Mouse (Mus musculus) limb, embryonic 14.5 days (tissue): Measurements from ENCODE around the gene 2610318N02Rik. TPM values are rescaled to one million over a fixed set of nuclear protein-coding genes. Genes with fewer than 3 reads are reported as not detected.
"Not testable (repeated sequence)": the region's sequence is repeated elsewhere in the genome, so short reads cannot be mapped to it uniquely, and the experiment has no call there.

ENCODE experiments used
- ATAC-seq: fragments of 200-750 bp; cut with Nextera tagmentation; 2 replicates; pipeline ENCODE4 v1.8.0; 2017; ENCODE audit warnings: low read depth, moderate number of reproducible peaks, moderate TSS enrichment; ENCODE audit not compliant: low FRiP score
- DNase-seq: peaks from one replicate; pipeline ENCODE4 v3.0.0-alpha.2; 2015; ENCODE audit warnings: low spot score
- H3K27ac ChIP-seq: fragments of 300-500 bp; sonication (generic); replicated peaks from 2 replicates; pipeline ENCODE4 v1.5.1; 2014; ENCODE audit warnings: low read depth, mild to moderate bottlenecking, low read length, moderate library complexity, mixed read lengths
- H3K27me3 ChIP-seq: fragments of 300-500 bp; sonication (generic); 2 replicates; pipeline ENCODE4 v1.6.1; 2014; ENCODE audit warnings: low read length, mixed read lengths; ENCODE audit not compliant: control insufficient read depth, insufficient read depth
- H3K36me3 ChIP-seq: fragments of 300-500 bp; sonication (generic); 2 replicates; pipeline ENCODE4 v1.6.1; 2014; ENCODE audit warnings: mild to moderate bottlenecking, low read length, moderate library complexity, mixed read lengths; ENCODE audit not compliant: control insufficient read depth, insufficient read depth
- H3K4me1 ChIP-seq: fragments of 300-500 bp; sonication (generic); 2 replicates; pipeline ENCODE4 v1.6.1; 2014; ENCODE audit warnings: antibody characterized with exemption, low read length, mixed read lengths; ENCODE audit not compliant: control insufficient read depth, insufficient read depth
- H3K4me2 ChIP-seq: fragments of 300-500 bp; sonication (generic); replicated peaks from 2 replicates; pipeline ENCODE4 v1.6.1; 2014; ENCODE audit warnings: low read depth, mild to moderate bottlenecking, low read length, moderate library complexity; ENCODE audit not compliant: severe bottlenecking
- H3K4me3 ChIP-seq: fragments of 300-500 bp; sonication (generic); replicated peaks from 2 replicates; pipeline ENCODE4 v1.5.1; 2014; ENCODE audit warnings: low read length
- H3K9ac ChIP-seq: fragments of 300-500 bp; sonication (generic); 2 replicates; pipeline ENCODE4 v1.6.1; 2014; ENCODE audit warnings: mild to moderate bottlenecking, low read depth, low read length, moderate library complexity; ENCODE audit not compliant: severe bottlenecking
- H3K9me3 ChIP-seq: fragments of 300-500 bp; sonication (generic); 2 replicates; pipeline ENCODE4 v1.6.1; 2016; ENCODE audit warnings: low read length; ENCODE audit not compliant: control insufficient read depth
- POLR2A ChIP-seq: fragments of 200-500 bp; IDR thresholded peaks from 2 replicates; pipeline ENCODE4 v1.8.0; 2012; ENCODE audit warnings: inconsistent platforms, mild to moderate bottlenecking, moderate library complexity, borderline replicate concordance; ENCODE audit not compliant: insufficient read depth, insufficient read length; ENCODE audit errors: extremely low read depth
- WGBS: fragments of 180-500 bp; shearing (Covaris S2); extraction: QIAGEN DNeasy Blood & Tissue Kit; methylation state at CpG from one replicate; pipeline ENCODE4 v1.1.7; 2014; 5-methylcytosine and 5-hydroxymethylcytosine counted together
- polyA plus RNA-seq, 2 experiments: library from polyadenylated mRNA; depleted of rRNA in 1 of 2; stranded (reverse) in 1 of 2; unstranded in 1 of 2; fragments of >200 nt; fragmentation: Nextera tagmentation in 1 of 2; extraction: Ambion mirVana in 1 of 2; gene quantifications; 2 replicates each; pipeline versions ENCODE4 v1.2.1 to v1.2.3; 2012 to 2014

Gene 2610318N02Rik
- polyA plus RNA-seq (2012; rRNA removed): 52.6 and 70.6 TPM in 2 replicates
- 26.3 and 26.4 TPM in 2 replicates for polyA plus RNA-seq (2014; fragmentation: Nextera tagmentation; extraction: Ambion mirVana)

- TF ChIP-seq POLR2A: peak; percentile 65; the same call in 1 of the 2 replicates
- Histone ChIP-seq H3K4me2 (peak within 1 kb of the TSS; percentile 53), H3K27ac (peak within 1 kb of the TSS; percentile 16; the same call in 1 of the 2 replicates), H3K9ac (peak within 1 kb of the TSS; percentile 55), H3K36me3 (peaks cover 17% of the 10 kb centered on the region), H3K4me1 (peaks cover 15% of the 10 kb centered on the region), H3K9me3 (no peaks in the 10 kb centered on the region), H3K4me3 (peak within 1 kb of the TSS; percentile 39), H3K27me3 (no peaks in the 10 kb centered on the region)
- DNase-seq: peak; percentile 88
- under 1% methylated on average over 24 of the region's 25 CpGs for WGBS
- ATAC-seq: peak; percentile 89
Observed at GRCm38 (mm10) chr16:17124871-17125520, at the start of gene 2610318N02Rik. Gene 2610318N02Rik (minus strand): TSS chr16:17125167.

GRCm38 (mm10) chr16:17168049-17168448, 43.1 kb upstream of the 2610318N02Rik start:
- Histone ChIP-seq H3K4me1 (no peaks in the 10 kb centered on the region), H3K9me3 (no peaks in the 10 kb centered on the region)

GRCm38 (mm10) chr16:17167179-17167578, 42.2 kb upstream of the 2610318N02Rik start:
- Histone ChIP-seq H3K9me3 (no peaks in the 10 kb centered on the region), H3K4me1 (no peaks in the 10 kb centered on the region), H3K4me2 (no peak overlapping the region), H3K36me3 (peaks cover 53% of the 10 kb centered on the region), H3K4me3 (no peak overlapping the region), H3K27ac (no peak overlapping the region), H3K9ac (no peak overlapping the region), H3K27me3 (no peaks in the 10 kb centered on the region)
- TF ChIP-seq POLR2A: no peak
- ATAC-seq (no peak), DNase-seq (no peak)

More at GRCm38 (mm10) chr16:17168049-17168448, 43.1 kb upstream of the 2610318N02Rik start:
- H3K36me3 ChIP-seq: peaks cover 57% of the 10 kb centered on the region
- no peak overlapping the region for H3K4me3 ChIP-seq
- H3K9ac ChIP-seq: no peak overlapping the region
- TF ChIP-seq POLR2A: no peak
- no peak overlapping the region for H3K4me2 ChIP-seq
- H3K27me3 ChIP-seq: no peaks in the 10 kb centered on the region
- no peak for DNase-seq
- 83% methylated on average over 5 of the region's 5 CpGs for WGBS
- H3K27ac ChIP-seq: no peak overlapping the region
- no peak for ATAC-seq

- H3K4me3 ChIP-seq, H3K9ac ChIP-seq, H3K27me3 ChIP-seq, H3K4me2 ChIP-seq, H3K9me3 ChIP-seq, H3K4me1 ChIP-seq, H3K27ac ChIP-seq, DNase-seq, ATAC-seq: not testable (repeated sequence)
- peaks cover 49% of the 10 kb centered on the region for H3K36me3 ChIP-seq
- WGBS: 94% methylated on average over 1 of the region's 1 CpGs
Observed at GRCm38 (mm10) chr16:17165478-17165877, 40.5 kb upstream of the 2610318N02Rik start.

GRCm38 (mm10) chr16:17154346-17154745, 29.4 kb upstream of the 2610318N02Rik start:
- no peaks in the 10 kb centered on the region for H3K4me1 ChIP-seq

More at GRCm38 (mm10) chr16:17154346-17154745, 29.4 kb upstream of the 2610318N02Rik start:
- no peak overlapping the region for H3K4me3 ChIP-seq
- DNase-seq (no peak), ATAC-seq (no peak)
- no peak overlapping the region for H3K9ac ChIP-seq
- no peaks in the 10 kb centered on the region for H3K27me3 ChIP-seq
- no peak for TF ChIP-seq POLR2A
- H3K4me2 ChIP-seq: no peak overlapping the region
- no peak overlapping the region for H3K27ac ChIP-seq
- H3K9me3 ChIP-seq: no peaks in the 10 kb centered on the region
- 95% methylated on average over 2 of the region's 2 CpGs for WGBS
- H3K36me3 ChIP-seq: peaks cover 72% of the 10 kb centered on the region
